Mouse (Mus musculus) forebrain, postnatal 0 days (tissue): Measurements from ENCODE around the gene Ehd2. TPM values are rescaled to one million over a fixed set of nuclear protein-coding genes. Genes with fewer than 3 reads are reported as not detected.

Experiments
- ATAC-seq: fragments of 200-750 bp; cut with Nextera tagmentation; 2 replicates; pipeline ENCODE4 v1.8.0; 2017; ENCODE audit warnings: mild to moderate bottlenecking, moderate library complexity
- DNase-seq: peaks from one replicate; pipeline ENCODE4 v3.0.0-alpha.2; 2015
- H3K27ac ChIP-seq: fragments of 300-500 bp; sonication (generic); 2 replicates; pipeline ENCODE4 v1.5.1; 2014; ENCODE audit warnings: low read depth, mild to moderate bottlenecking, antibody characterized with exemption, low read length, moderate library complexity, mixed read lengths
- H3K27me3 ChIP-seq: fragments of 300-500 bp; sonication (generic); 2 replicates; pipeline ENCODE4 v1.6.1; 2014; ENCODE audit warnings: mild to moderate bottlenecking, low read length, mixed read lengths; ENCODE audit not compliant: insufficient read depth
- H3K36me3 ChIP-seq: fragments of 300-500 bp; sonication (generic); 2 replicates; pipeline ENCODE4 v1.6.1; 2014; ENCODE audit warnings: mild to moderate bottlenecking, moderate library complexity; ENCODE audit not compliant: insufficient read depth
- H3K4me1 ChIP-seq: fragments of 300-500 bp; sonication (generic); 2 replicates; pipeline ENCODE4 v1.6.1; 2014; ENCODE audit warnings: antibody characterized with exemption; ENCODE audit not compliant: insufficient read depth
- H3K4me2 ChIP-seq: fragments of 300-500 bp; sonication (generic); 2 replicates; pipeline ENCODE4 v1.6.1; 2014; ENCODE audit warnings: low read depth, mild to moderate bottlenecking, moderate library complexity
- H3K4me3 ChIP-seq: fragments of 300-500 bp; sonication (generic); 2 replicates; pipeline ENCODE4 v1.5.1; 2014; ENCODE audit warnings: low read depth, low read length, mixed read lengths
- H3K9ac ChIP-seq: fragments of 300-500 bp; sonication (generic); 2 replicates; pipeline ENCODE4 v1.6.1; 2014; ENCODE audit warnings: mild to moderate bottlenecking
- H3K9me3 ChIP-seq: fragments of 300-500 bp; sonication (generic); 2 replicates; pipeline ENCODE4 v1.6.1; 2016; ENCODE audit warnings: low read length
- CTCF ChIP-seq: sonication (generic); IDR thresholded peaks from 2 replicates; pipeline ENCODE4 v1.5.1; 2016; ENCODE audit warnings: antibody characterized with exemption, control low read depth, low read depth
- WGBS: fragments of 180-500 bp; shearing (Covaris S2); extraction: QIAGEN DNeasy Blood & Tissue Kit; methylation state at CpG from one replicate; pipeline ENCODE4 v1.1.7; 2014; 5-methylcytosine and 5-hydroxymethylcytosine counted together
- polyA plus RNA-seq: library from polyadenylated mRNA; unstranded; fragments of >200 nt; fragmentation: Nextera tagmentation; extraction: Ambion mirVana; gene quantifications from 2 replicates; pipeline ENCODE4 v1.2.1, GENCODE M21; 2015
- total RNA-seq: library from RNA; depleted of rRNA; stranded (reverse); fragments of >200 nt; gene quantifications from 2 replicates; pipeline ENCODE4 v1.2.3, GENCODE M21; 2014; rRNA removed

Gene Ehd2
- total RNA-seq (3.1 and 3.5 TPM in 2 replicates), polyA plus RNA-seq (4.4 and 5.0 TPM in 2 replicates)

DNA sequence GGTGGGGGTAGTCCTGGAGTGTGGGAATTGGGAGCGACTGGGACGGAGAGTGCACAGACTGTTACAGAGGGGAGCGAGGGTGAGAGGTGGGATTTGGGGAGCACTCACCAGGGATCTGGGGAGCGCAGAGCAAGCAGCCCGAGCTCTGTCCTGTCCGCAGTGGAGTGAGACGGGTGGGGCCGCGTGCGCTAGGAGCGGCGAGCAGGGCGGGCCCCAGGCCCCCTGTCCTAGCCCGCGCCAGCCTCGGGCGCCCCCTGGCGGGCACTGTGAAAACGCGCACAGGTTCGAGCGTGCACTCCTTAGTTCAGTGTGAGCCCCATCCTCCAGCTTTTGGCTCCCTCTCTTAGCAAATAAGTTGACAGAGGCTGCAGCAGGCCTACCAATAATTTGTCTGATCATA is at the start of gene Ehd2:
Gene Ehd2 (minus strand): TSS at position 256 of the 400 bp plus-strand sequence.
- H3K4me3 ChIP-seq, result peak within 1 kb of the TSS; percentile 23
- no peaks in the 10 kb centered on the region for H3K27me3 ChIP-seq
- WGBS, result under 1% methylated on average over 22 of the region's 22 CpGs
- no peaks in the 10 kb centered on the region for H3K4me1 ChIP-seq
- peak within 1 kb of the TSS; percentile 10; the same call in 1 of the 2 replicates for H3K9ac ChIP-seq
- H3K36me3 ChIP-seq, result peaks cover 12% of the 10 kb centered on the region
- TF ChIP-seq CTCF, result peak; percentile 81
- no peaks in the 10 kb centered on the region for H3K9me3 ChIP-seq
- ATAC-seq (peak; percentile 81), DNase-seq (peak; percentile 61)
- H3K4me2 ChIP-seq, result peak within 1 kb of the TSS; percentile 42
- H3K27ac ChIP-seq, result no peak within 1 kb of the TSS

DNA sequence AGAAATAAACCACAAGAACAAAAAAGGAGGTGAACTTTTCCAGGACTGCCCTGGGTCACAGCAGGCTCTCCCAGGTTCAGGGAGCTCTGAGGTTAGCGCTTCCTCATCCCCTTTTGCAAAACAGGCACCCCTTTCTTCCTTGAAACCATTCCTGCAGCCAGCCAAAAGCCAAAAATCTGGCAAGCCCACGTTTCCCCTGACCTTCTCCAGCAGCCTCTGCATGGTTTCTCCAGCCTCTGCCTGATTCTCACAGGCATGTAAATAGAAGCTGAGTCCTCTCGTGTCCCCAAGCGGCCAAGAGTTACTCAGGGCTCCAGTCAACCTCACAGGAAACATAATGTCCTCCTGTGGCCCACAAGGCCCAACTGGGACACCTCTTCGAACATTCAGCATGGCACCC is 48.0 kb upstream of the Ehd2 start:
- Histone ChIP-seq H3K4me2 (no peak overlapping the region), H3K27ac (no peak overlapping the region), H3K36me3 (no peaks in the 10 kb centered on the region), H3K4me3 (no peak overlapping the region), H3K9ac (no peak overlapping the region), H3K27me3 (no peaks in the 10 kb centered on the region), H3K9me3 (no peaks in the 10 kb centered on the region), H3K4me1 (no peaks in the 10 kb centered on the region)
- 75% methylated on average over 5 of the region's 5 CpGs for WGBS
- ATAC-seq (no peak), DNase-seq (no peak)
- TF ChIP-seq CTCF, result no peak

DNA sequence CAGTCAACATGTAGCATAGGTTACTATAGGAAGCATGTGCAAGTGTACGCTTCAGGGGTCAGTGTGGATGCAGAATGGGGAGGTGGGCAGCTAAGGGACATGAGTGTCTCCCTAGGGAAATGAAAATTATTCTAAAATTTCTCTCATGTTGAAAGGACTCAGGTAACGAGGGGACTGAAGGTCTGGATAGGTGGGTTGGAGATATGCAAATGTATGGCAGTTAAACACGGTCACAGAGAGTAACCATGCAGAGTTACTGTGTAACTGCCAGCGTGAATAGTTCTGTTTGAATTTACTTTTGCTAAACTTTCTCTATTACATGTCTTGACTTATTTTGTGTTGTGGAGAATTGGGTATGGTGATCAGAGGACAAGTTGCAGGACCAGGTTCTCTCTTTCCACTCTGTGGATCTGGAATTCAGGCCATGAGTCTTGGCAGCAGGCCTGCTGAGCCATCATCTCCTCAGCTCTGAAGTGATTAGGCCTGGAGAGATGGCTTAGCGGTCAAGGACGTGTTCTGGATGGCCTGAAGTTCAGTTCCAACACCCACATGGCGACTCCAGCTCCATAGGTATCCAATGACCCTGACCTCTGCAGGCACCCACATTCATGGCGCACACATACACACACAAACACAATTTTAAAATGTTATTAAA is 47.3 kb upstream of the Ehd2 start:
- ATAC-seq (no peak), DNase-seq (no peak)
- H3K36me3 ChIP-seq, result no peaks in the 10 kb centered on the region
- no peak overlapping the region for H3K4me3 ChIP-seq
- H3K27ac ChIP-seq, result no peak overlapping the region
- H3K4me1 ChIP-seq, result no peaks in the 10 kb centered on the region
- H3K4me2 ChIP-seq, result no peak overlapping the region
- no peak overlapping the region for H3K9ac ChIP-seq
- no peaks in the 10 kb centered on the region for H3K9me3 ChIP-seq
- no peaks in the 10 kb centered on the region for H3K27me3 ChIP-seq
- TF ChIP-seq CTCF, result no peak
- WGBS, result 92% methylated on average over 8 of the region's 8 CpGs

DNA sequence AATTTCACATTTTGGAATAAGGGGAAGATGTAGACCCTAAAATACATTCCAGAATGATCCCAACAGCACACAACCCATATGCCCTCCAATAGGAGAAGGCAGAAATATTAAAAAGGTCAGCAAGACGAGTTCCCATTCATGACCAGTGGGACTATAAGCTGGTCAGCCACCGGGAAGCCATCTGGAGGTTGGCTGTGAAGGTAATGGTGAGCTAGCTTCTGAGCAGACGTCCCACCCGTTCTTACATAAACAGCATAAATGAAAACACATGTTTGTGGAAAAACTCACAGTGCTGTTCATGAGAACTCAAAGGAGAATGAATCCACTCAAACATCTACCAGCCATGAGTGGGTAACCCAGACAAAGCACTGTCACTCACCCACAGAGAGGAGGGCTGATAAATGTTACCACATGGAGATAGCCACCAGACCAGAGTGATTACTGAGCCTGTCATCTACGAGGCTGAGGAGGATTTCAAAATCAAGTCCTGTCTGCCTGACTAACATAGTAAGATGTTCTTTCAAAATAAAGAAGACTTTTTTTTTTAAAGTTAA is 46.4 kb upstream of the Ehd2 start:
- Histone ChIP-seq H3K4me2 (no peak overlapping the region), H3K36me3 (no peaks in the 10 kb centered on the region), H3K4me3 (no peak overlapping the region), H3K27ac (no peak overlapping the region), H3K27me3 (no peaks in the 10 kb centered on the region), H3K9me3 (no peaks in the 10 kb centered on the region), H3K9ac (no peak overlapping the region), H3K4me1 (no peaks in the 10 kb centered on the region)
- 86% methylated on average over 5 of the region's 5 CpGs for WGBS
- DNase-seq (no peak), ATAC-seq (no peak)
- no peak for TF ChIP-seq CTCF

DNA sequence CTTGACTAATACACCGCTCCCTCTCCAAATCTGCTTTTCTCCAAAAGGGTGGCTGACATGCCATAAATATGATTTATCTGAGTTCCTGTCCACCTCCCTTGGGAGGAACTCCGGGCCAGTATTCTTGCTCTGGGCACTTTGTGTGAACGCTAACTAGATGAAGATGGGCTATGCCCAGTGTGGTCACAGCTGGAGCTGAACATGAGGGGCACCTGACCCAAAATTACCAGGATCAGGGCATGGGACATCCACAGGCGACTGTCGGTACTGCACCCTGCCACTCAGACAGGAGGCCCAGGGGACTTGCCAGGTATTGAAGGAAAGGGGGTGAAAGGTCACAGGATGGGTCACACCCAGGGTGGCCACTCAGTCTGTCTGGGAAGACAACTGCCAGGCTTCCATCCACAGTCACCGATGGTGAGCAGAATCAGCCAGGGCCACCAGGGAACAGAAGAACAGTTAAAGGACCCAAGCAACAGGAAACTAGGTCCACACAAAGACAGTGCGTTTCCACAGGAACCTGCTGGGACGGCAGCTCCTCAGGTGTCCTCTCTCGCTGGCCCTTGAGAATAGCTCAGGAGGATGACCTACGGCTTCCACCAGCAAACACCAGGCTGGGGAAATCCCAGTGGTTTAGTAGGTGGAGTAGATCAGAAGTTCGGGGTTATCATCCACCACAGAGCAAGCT is 45.4 kb upstream of the Ehd2 start:
- no peaks in the 10 kb centered on the region for H3K4me1 ChIP-seq
- no peaks in the 10 kb centered on the region for H3K36me3 ChIP-seq
- no peak overlapping the region for H3K27ac ChIP-seq
- no peaks in the 10 kb centered on the region for H3K9me3 ChIP-seq
- H3K9ac ChIP-seq, result no peak overlapping the region
- WGBS, result 85% methylated on average over 11 of the region's 11 CpGs
- DNase-seq, result no peak
- H3K27me3 ChIP-seq, result no peaks in the 10 kb centered on the region
- TF ChIP-seq CTCF, result peak; percentile 62
- H3K4me3 ChIP-seq, result no peak overlapping the region
- ATAC-seq, result no peak
- no peak overlapping the region for H3K4me2 ChIP-seq

DNA sequence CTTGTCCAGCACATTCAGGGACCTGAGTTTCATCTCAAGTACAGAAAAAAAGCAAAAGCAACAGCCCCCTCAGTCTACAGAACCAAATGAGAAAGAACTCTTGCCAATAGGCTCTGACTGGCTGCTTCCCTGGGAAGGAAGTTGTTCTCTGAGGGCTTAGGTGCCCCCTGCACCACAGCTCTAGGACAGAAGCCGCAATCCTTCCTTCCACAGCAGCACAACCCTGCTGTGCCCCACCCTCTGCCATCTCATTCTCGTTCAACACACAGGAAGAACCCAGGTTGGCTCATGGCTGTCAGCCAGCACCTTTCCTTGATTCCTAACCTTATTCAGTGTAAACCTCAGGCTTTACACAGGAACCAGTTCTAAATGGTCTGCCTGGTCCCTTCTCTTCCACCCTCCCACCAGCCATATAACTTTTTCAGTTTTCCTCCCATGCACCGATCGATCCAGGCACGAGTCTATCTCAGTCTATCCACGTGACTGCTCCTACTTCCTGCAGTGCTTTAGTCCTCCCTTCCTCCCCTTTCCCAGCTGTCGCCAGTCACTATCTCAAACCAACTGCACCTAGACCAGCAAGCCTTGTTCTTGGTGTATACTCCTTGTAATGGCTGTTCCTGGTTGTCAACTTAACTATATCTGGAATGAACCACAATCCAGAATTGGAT is 44.2 kb upstream of the Ehd2 start:
- no peak for ATAC-seq
- WGBS, result 92% methylated on average over 7 of the region's 7 CpGs
- Histone ChIP-seq H3K27me3 (no peaks in the 10 kb centered on the region), H3K36me3 (no peaks in the 10 kb centered on the region), H3K4me3 (no peak overlapping the region), H3K9ac (no peak overlapping the region), H3K9me3 (no peaks in the 10 kb centered on the region), H3K4me1 (no peaks in the 10 kb centered on the region), H3K4me2 (no peak overlapping the region), H3K27ac (no peak overlapping the region)
- TF ChIP-seq CTCF, result no peak
- no peak for DNase-seq
